Mouse (Mus musculus) hindbrain, embryonic 13.5 days (tissue): ENCODE measurements at regions not wholly inside any gene's neighbourhood (a gene's known extent, or its start where the extent isn't known, plus 50 kb on each side); places are given as distances from the start of the nearest gene placed in this dataset.

ENCODE experiments used
- ATAC-seq: fragments of 200-750 bp; cut with Nextera tagmentation; 2 replicates; pipeline ENCODE4 v1.8.0; 2017; ENCODE audit warnings: moderate TSS enrichment; ENCODE audit not compliant: low FRiP score
- H3K27ac ChIP-seq: fragments of 300-500 bp; sonication (generic); 2 replicates; pipeline ENCODE4 v1.5.1; 2015; ENCODE audit warnings: inconsistent platforms, mild to moderate bottlenecking, moderate library complexity
- H3K27me3 ChIP-seq: fragments of 300-500 bp; sonication (generic); 2 replicates; pipeline ENCODE4 v1.6.1; 2015; ENCODE audit warnings: mild to moderate bottlenecking, inconsistent platforms
- H3K36me3 ChIP-seq: fragments of 300-500 bp; sonication (generic); 2 replicates; pipeline ENCODE4 v1.6.1; 2015; ENCODE audit warnings: mild to moderate bottlenecking, inconsistent platforms
- H3K4me1 ChIP-seq: fragments of 300-500 bp; sonication (generic); replicated peaks from 2 replicates; pipeline ENCODE4 v1.6.1; 2015; ENCODE audit warnings: inconsistent platforms
- H3K4me2 ChIP-seq: fragments of 300-500 bp; sonication (generic); 2 replicates; pipeline ENCODE4 v1.6.1; 2015; ENCODE audit warnings: inconsistent platforms, mild to moderate bottlenecking, moderate library complexity
- H3K4me3 ChIP-seq: fragments of 300-500 bp; sonication (generic); 2 replicates; pipeline ENCODE4 v1.5.1; 2015; ENCODE audit warnings: mild to moderate bottlenecking, inconsistent platforms
- H3K9ac ChIP-seq: fragments of 300-500 bp; sonication (generic); 2 replicates; pipeline ENCODE4 v1.6.1; 2015; ENCODE audit warnings: mild to moderate bottlenecking, inconsistent platforms
- H3K9me3 ChIP-seq: fragments of 300-500 bp; sonication (generic); 2 replicates; pipeline ENCODE4 v1.6.1; 2016; ENCODE audit warnings: inconsistent platforms
- WGBS: fragments of 180-500 bp; shearing (Covaris S2); methylation state at CpG from one replicate; pipeline ENCODE4 v1.1.7; 2015; 5-methylcytosine and 5-hydroxymethylcytosine counted together

DNA sequence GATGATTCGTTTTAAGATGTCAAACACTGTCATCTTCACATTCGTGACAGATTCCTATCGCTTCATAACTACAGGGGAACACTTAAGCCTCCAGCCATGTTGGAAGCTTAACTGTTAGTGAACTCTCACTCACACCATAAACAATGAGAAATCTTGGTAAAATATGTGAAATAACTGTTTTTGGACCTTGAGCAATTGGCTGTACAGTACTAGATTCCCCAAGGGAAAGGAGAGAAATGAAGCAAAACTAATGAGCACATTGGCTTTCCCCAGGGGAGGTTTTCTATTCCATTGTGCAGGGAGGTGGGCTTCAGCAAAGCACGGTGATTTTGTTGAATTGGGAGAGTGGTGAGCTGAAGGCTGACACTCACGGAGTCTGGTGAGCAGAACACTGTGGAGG is 56.0 kb upstream of the Osr1 start:
- ATAC-seq, result no peak
- no peaks in the 10 kb centered on the region for H3K36me3 ChIP-seq
- no peak overlapping the region for H3K4me2 ChIP-seq
- no peak overlapping the region for H3K9ac ChIP-seq
- H3K9me3 ChIP-seq, result no peaks in the 10 kb centered on the region
- no peak overlapping the region for H3K4me3 ChIP-seq
- H3K27ac ChIP-seq, result no peak overlapping the region
- H3K4me1 ChIP-seq, result 0 out of 2 replicates have a peak, but pooled peaks cover 3% of the 10 kb centered on the region
- no peaks in the 10 kb centered on the region for H3K27me3 ChIP-seq
- WGBS, result 70% methylated on average over 5 of the region's 5 CpGs

GRCm38 (mm10) chr12:9518782-9519181 is 51.1 kb upstream of the Osr1 start:
- Histone ChIP-seq H3K27ac (no peak overlapping the region), H3K4me2 (no peak overlapping the region), H3K4me3 (no peak overlapping the region), H3K9me3 (no peaks in the 10 kb centered on the region), H3K9ac (no peak overlapping the region), H3K27me3 (no peaks in the 10 kb centered on the region), H3K4me1 (0 out of 2 replicates have a peak, but pooled peaks cover 3% of the 10 kb centered on the region), H3K36me3 (no peaks in the 10 kb centered on the region)
- 84% methylated on average over 7 of the region's 7 CpGs for WGBS
- no peak for ATAC-seq

DNA sequence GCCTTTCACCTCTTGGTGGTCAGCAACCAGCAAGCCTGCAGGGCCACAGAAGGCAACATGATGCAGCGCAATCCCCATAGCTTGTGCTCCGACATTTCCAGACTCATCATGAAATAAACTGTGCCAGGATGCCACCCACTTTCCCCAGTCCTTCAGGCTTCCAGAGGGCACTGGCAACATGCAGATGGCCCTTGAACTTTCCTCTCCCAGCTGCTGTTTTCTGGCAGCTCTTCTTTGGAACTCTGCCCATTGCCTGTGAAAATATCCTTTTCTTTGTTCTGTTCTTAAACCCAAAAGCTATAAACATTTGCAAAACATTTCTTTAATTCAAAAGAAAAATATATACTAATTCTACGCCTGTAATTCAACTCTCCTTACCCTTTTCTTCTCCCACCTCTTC is 50.6 kb upstream of the Osr1 start:
- Histone ChIP-seq H3K9me3 (no peaks in the 10 kb centered on the region), H3K9ac (no peak overlapping the region), H3K4me2 (no peak overlapping the region), H3K4me3 (no peak overlapping the region), H3K4me1 (no peaks in the 10 kb centered on the region), H3K27me3 (no peaks in the 10 kb centered on the region), H3K27ac (no peak overlapping the region), H3K36me3 (no peaks in the 10 kb centered on the region)
- no peak for ATAC-seq
- 80% methylated on average over 3 of the region's 3 CpGs for WGBS
